Mouse (Mus musculus) forebrain, embryonic 10.5 days (tissue): ENCODE results near the gene Nol4l. TPM values are rescaled to one million over a fixed set of nuclear protein-coding genes. Genes with fewer than 3 reads are reported as not detected.
"Not testable (repeated sequence)": the region's sequence is repeated elsewhere in the genome, so short reads cannot be mapped to it uniquely, and the experiment has no call there.

Experiments
- DNase-seq: peaks from one replicate; pipeline ENCODE4 v3.0.0-alpha.2; 2017; ENCODE audit warnings: low spot score; ENCODE audit errors: extremely low spot score
- H3K27ac ChIP-seq: fragments of 300-500 bp; sonication (generic); 2 replicates; pipeline ENCODE4 v1.5.1; 2016; ENCODE audit warnings: mild to moderate bottlenecking
- H3K27me3 ChIP-seq: fragments of 300-500 bp; sonication (generic); 2 replicates; pipeline ENCODE4 v1.6.1; 2016; ENCODE audit warnings: mild to moderate bottlenecking; ENCODE audit not compliant: poor library complexity, severe bottlenecking
- H3K36me3 ChIP-seq: fragments of 300-500 bp; sonication (generic); replicated peaks from 2 replicates; pipeline ENCODE4 v1.6.1; 2016; ENCODE audit warnings: mild to moderate bottlenecking, moderate library complexity
- H3K4me1 ChIP-seq: fragments of 300-500 bp; sonication (generic); 2 replicates; pipeline ENCODE4 v1.6.1; 2016
- H3K4me3 ChIP-seq: fragments of 300-500 bp; sonication (generic); 2 replicates; pipeline ENCODE4 v1.5.1; 2016; ENCODE audit warnings: mild to moderate bottlenecking, moderate library complexity
- H3K9me3 ChIP-seq: fragments of 300-500 bp; sonication (generic); 2 replicates; pipeline ENCODE4 v1.6.1; 2016; ENCODE audit warnings: mild to moderate bottlenecking, moderate library complexity
- WGBS: fragments of 180-500 bp; shearing (Covaris S2); methylation state at CpG from one replicate; pipeline ENCODE4 v1.1.7; 2016; 5-methylcytosine and 5-hydroxymethylcytosine counted together
- polyA plus RNA-seq: library from polyadenylated mRNA; unstranded; fragments of >200 nt; fragmentation: Nextera tagmentation; extraction: Ambion mirVana; gene quantifications from 2 replicates; pipeline ENCODE4 v1.2.1, GENCODE M21; 2016

Gene Nol4l
- polyA plus RNA-seq, 1 experiment from 2014 or later: 12.3 TPM

DNA sequence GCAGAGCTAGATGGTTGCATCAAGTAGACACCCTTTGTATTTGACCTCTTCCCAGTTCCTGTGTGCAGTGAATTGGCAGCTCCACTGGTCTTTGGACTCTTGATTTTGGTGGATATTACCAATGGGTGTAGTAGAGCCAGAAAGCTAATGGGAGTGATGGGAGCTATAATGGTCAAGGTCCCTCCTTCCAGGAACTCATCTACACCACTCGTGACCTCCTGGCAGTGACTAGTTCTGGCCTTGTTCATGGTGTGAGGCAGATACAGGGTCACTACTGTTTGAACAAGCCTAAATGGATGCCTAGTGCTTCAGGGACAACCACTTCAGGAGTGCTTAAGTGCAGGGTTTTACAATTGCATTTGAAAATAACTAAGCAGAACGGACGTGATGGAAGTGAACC is 125.7 kb downstream of the Nol4l start:
- Histone ChIP-seq H3K36me3 (peaks cover 84% of the 10 kb centered on the region), H3K4me3 (no peak overlapping the region), H3K27me3 (no peaks in the 10 kb centered on the region), H3K4me1 (no peaks in the 10 kb centered on the region), H3K9me3 (no peaks in the 10 kb centered on the region), H3K27ac (no peak overlapping the region)
- WGBS: 88% methylated on average over 3 of the region's 3 CpGs
- DNase-seq: no peak

DNA sequence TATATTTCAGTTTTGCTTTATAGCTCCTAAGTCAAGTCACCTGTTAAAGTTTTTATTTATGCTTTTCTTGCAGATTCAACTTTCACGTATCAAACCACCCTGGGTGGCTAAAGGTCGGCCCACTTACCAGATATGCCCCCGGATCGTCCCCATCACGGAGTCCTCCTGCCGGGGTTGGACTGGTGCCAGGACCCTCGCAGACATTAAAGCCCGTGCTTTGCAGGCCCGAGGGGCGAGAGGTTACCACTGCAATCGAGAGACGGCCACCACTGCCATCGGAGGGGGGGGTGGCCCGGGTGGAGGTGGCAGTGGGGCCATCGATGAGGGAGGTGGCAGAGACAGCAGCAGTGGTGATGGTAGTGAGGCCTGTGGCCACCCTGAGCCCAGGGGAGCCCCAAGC is 130.6 kb downstream of the Nol4l start:
- DNase-seq: no peak
- Histone ChIP-seq H3K27ac (no peak overlapping the region), H3K4me3 (no peak overlapping the region), H3K9me3 (no peaks in the 10 kb centered on the region), H3K27me3 (no peaks in the 10 kb centered on the region), H3K36me3 (peaks cover 91% of the 10 kb centered on the region), H3K4me1 (no peaks in the 10 kb centered on the region)
- 96% methylated on average over 15 of the region's 15 CpGs for WGBS

DNA sequence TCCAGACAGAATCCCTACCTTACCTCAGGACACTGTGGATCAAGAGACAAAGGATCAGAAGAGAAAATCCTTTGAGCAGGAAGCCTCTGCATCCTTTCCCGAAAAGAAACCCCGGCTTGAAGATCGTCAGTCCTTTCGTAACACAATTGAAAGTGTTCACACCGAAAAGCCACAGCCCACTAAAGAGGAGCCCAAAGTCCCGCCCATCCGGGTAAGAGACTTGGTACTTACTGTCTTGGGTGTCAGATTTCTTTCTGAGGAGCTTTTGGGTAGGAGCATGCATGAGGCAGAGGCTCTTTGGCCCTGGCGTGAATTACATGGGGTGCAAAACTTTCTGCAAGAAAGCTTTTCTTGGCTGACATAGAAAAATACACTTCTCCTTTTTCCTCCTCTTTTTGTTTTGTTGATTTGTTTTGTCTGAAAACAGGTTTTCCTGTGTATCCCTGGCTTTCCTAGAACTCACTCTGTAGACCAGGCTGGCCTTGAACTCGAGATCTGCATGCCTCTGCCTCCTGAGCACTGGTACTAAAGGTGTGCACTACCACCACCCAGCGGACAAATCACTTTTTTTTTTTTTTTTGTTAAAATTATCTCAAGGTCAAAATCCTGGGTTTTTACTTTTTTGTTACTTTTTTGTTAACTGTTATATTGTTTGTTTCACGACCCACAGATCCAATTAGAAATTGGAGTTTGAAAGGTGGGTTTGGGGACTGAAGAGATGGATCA is 131.8 kb downstream of the Nol4l start:
- WGBS: 91% methylated on average over 11 of the region's 11 CpGs
- Histone ChIP-seq H3K4me1 (no peaks in the 10 kb centered on the region), H3K27me3 (no peaks in the 10 kb centered on the region), H3K9me3 (no peaks in the 10 kb centered on the region; the same call in 1 of the 2 replicates), H3K36me3 (peaks cover 98% of the 10 kb centered on the region), H3K27ac (no peak overlapping the region), H3K4me3 (no peak overlapping the region)
- DNase-seq: no peak

DNA sequence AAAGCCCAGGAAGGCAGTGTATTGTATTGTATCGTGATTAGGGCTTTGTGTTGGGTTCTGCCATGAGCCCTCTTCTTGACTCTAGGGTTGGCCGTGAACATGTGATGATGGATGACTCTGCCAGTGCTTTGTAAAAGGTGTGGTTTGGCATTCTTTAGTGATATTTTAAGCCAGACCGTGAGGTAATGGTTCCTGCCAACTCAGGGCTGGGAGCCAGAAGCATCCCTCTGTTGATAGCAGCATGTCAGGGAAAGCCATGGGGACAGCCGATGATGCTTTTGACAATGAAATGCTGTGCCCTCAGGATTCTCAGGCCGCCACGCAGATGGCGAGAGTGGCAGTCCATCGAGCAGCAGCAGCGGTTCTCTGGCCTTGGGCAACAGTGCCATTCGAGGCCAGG is 136.7 kb downstream of the Nol4l start:
- WGBS: 94% methylated on average over 10 of the region's 10 CpGs
- no peaks in the 10 kb centered on the region for H3K4me1 ChIP-seq
- H3K27me3 ChIP-seq: no peaks in the 10 kb centered on the region
- no peaks in the 10 kb centered on the region; the same call in 1 of the 2 replicates for H3K9me3 ChIP-seq
- DNase-seq: no peak
- H3K27ac ChIP-seq: no peak overlapping the region
- no peak overlapping the region for H3K4me3 ChIP-seq
- peaks cover 98% of the 10 kb centered on the region for H3K36me3 ChIP-seq

DNA sequence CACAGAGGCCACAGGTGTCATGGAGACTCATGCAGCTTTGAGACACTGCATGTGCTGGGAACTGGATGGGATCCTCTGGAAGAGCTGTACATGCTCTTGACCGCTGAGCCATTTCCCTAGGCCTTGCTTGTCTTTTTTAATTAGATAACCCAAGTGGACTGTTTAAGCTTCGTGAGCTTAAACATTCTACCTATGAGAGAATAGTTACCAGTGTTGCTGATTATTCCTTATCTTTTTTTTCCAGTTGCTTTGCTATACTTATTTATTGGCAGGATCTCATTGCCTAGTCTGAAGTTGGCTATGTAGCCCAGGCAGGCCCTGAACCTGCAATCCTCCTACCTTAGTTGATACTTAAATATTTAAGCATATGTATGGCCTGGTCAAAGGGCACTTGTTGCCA is 139.9 kb downstream of the Nol4l start:
- H3K9me3 ChIP-seq: no peaks in the 10 kb centered on the region; the same call in 1 of the 2 replicates
- H3K4me1 ChIP-seq: no peaks in the 10 kb centered on the region
- H3K27me3 ChIP-seq: no peaks in the 10 kb centered on the region
- no peak for DNase-seq
- peaks cover 94% of the 10 kb centered on the region for H3K36me3 ChIP-seq
- H3K27ac ChIP-seq: no peak overlapping the region
- H3K4me3 ChIP-seq: no peak overlapping the region
- 90% methylated on average over 2 of the region's 2 CpGs for WGBS

DNA sequence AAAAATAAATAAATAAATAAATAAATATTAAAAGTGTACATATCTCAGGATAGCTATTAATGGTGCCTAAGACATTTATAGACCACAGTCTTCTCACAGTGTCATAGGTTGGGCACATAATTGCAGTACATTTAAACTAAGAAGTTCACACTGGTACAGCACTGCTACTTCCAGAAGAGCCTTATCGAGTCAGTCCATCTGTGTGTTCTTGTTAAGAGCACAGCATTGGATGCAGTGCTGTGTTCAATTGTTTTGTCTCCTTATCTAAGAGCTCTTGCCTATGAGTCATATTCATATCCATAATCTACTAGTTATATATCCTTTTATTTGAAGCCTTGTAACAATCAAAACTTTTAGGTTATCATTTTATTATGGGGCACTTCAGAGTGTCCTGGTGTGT is 149.3 kb downstream of the Nol4l start:
- no peaks in the 10 kb centered on the region for H3K27me3 ChIP-seq
- WGBS: 97% methylated on average over 1 of the region's 1 CpGs
- DNase-seq: no peak
- peaks cover 94% of the 10 kb centered on the region for H3K36me3 ChIP-seq
- no peak overlapping the region for H3K4me3 ChIP-seq
- H3K27ac ChIP-seq: no peak overlapping the region
- no peaks in the 10 kb centered on the region for H3K4me1 ChIP-seq
- H3K9me3 ChIP-seq: no peaks in the 10 kb centered on the region

DNA sequence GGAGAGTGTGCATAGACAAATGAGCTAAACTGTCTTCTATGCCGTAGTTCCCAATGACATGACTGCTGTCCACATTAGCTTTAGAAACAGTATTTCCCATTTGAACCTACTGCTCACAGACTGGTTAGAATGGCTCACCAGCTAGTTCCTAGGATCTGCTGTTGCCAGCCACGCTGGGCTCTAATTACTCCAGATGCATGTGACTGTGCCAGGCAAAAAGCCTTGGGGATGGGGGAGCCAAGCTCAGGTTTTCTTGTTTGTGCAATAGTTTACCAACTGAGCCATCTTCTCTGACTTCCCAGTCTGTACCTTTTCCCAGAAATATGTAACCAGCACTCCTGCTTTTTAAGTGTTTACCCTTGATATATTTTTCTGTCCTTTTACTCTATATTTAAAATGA is 154.4 kb downstream of the Nol4l start:
- no peaks in the 10 kb centered on the region for H3K4me1 ChIP-seq
- no peak overlapping the region for H3K4me3 ChIP-seq
- no peaks in the 10 kb centered on the region for H3K9me3 ChIP-seq
- WGBS: 88% methylated on average over 2 of the region's 2 CpGs
- H3K27me3 ChIP-seq: no peaks in the 10 kb centered on the region
- DNase-seq: no peak
- H3K27ac ChIP-seq: no peak overlapping the region
- peaks cover 71% of the 10 kb centered on the region for H3K36me3 ChIP-seq

DNA sequence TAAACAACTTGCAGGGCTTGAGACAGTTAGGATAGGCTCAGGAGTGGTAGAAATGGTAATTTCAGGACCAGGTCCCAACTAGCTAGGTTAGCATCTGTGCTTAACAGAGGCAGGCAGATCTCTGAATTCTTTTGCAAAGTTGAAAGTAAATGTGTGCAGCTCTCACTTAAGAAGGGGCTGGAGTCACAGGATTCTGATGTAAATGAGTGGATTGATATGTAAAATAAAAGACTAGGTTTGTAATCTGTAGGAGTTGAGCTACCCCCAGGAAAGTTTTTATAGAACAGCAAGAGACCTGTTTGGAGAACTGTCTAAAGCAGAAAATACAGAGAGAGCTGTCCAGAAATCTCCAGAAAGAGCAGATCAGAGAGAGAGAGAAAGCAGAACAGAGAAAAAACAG is 158.9 kb downstream of the Nol4l start:
- no peak for DNase-seq
- H3K4me1 ChIP-seq: no peaks in the 10 kb centered on the region
- H3K27ac ChIP-seq: no peak overlapping the region
- H3K36me3 ChIP-seq: peaks cover 73% of the 10 kb centered on the region
- H3K9me3 ChIP-seq: no peaks in the 10 kb centered on the region
- H3K27me3 ChIP-seq: no peaks in the 10 kb centered on the region
- H3K4me3 ChIP-seq: no peak overlapping the region

DNA sequence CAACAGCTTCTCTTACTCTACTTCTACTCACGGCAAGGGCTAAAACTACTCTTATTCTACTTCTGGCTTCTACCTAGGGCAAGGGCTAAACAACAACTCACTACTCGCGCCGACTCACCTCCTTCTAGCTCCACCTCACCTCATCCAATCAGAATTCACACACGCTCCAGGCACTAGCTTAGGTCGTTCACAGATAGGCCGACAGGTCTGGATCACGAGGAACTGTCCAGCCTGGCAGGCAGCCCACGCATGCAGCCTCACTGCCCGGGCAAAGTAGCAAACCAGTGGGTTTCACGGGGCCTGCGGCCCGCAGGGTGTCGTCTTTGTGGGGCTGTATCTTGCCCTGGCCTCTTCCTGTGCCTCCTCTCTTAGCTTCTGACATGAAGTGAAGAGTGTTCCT is 165.2 kb downstream of the Nol4l start:
- not testable (repeated sequence) for H3K27ac ChIP-seq, DNase-seq, H3K27me3 ChIP-seq, H3K4me3 ChIP-seq, H3K4me1 ChIP-seq, H3K9me3 ChIP-seq
- H3K36me3 ChIP-seq: peaks cover 97% of the 10 kb centered on the region
- 95% methylated on average over 14 of the region's 14 CpGs for WGBS

DNA sequence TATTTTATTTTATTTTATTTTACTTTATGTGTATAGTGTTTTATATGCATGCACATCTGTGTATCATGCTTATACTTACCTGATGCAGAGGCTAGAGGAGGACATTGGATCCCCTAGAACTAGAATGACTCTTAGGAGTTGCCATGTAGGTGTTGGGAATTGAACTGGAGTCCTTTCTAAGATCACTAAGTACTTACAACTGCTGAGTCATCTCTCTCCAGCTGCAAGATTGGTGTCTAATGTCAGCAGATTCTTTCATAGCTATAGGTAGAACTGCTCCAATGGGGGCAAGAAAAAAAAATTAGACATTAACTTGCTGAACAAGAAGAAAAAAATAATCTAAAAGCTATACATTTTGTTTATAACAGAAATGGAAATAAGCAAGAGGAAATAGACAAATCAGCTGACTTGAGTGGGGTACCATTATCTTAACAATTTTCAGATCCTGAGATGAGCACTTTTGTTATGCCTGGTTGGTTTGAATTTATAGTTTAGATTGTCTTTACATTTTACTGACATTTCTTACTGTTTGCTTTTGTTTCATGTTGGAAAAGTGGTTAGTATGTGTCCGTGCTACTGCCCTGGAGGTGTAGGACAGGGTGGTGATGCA is 168.6 kb downstream of the Nol4l start:
- Histone ChIP-seq H3K27me3 (no peaks in the 10 kb centered on the region), H3K9me3 (no peaks in the 10 kb centered on the region), H3K4me3 (no peak overlapping the region), H3K27ac (no peak overlapping the region), H3K4me1 (no peaks in the 10 kb centered on the region), H3K36me3 (peaks cover 97% of the 10 kb centered on the region)
- 92% methylated on average over 1 of the region's 1 CpGs for WGBS
- DNase-seq: no peak

Other genes with a start within 250 kb of the Nol4l start
- 6.2 and 6.9 TPM in 2 replicates for gene Kif3b, start 238.6 kb downstream of the Nol4l start, polyA plus RNA-seq
- 13.1 and 14.2 TPM in 2 replicates for gene Asxl1, start 184.1 kb downstream of the Nol4l start, polyA plus RNA-seq
- not detected in 2 replicates for gene 4930404H24Rik, start 37.2 kb downstream of the Nol4l start, polyA plus RNA-seq
- gene Commd7, start 102.8 kb upstream of the Nol4l start, polyA plus RNA-seq: 66.2 and 71.8 TPM in 2 replicates
- gene Dnmt3b, start 119.5 kb upstream of the Nol4l start, polyA plus RNA-seq: 24.8 and 26.9 TPM in 2 replicates
- gene Dnmt3c, start 166.7 kb upstream of the Nol4l start, polyA plus RNA-seq: 0.07 TPM in 1 of 2 replicates, not detected in the other
- 312 and 323 TPM in 2 replicates for gene Mapre1, start 211.3 kb upstream of the Nol4l start, polyA plus RNA-seq
- gene Efcab8, start 250.0 kb upstream of the Nol4l start, polyA plus RNA-seq: not detected in 2 replicates